9 mouse cellular contexts compared by ENCODE assay signal in genomic region chr9:60837078-60837448, GRCm38 (mm10). TPM values are rescaled to one million over a fixed set of nuclear protein-coding genes. Genes with fewer than 3 reads are reported as not detected.
DNase-seq lines count a peak whose midpoint lies in the region; ATAC-seq lines count a peak whose summit lies in the region.
"Had no signal": no experiment of that assay in that cellular context is flagged by ENCODE, and none has a peak within 500 bp of the region (broad histone marks: within the 10 kb centered on the region; RNA-seq: fewer than 3 reads in every experiment).

No protein-coding gene starts in this region.

- H3K27me3 ChIP-seq in heart, embryonic 12.5 days (replicated peaks) = no peaks in the 10 kb centered on the region
- no peaks in the 10 kb centered on the region for H3K27me3 ChIP-seq in neural tube, embryonic 12.5 days (replicated peaks)
- H3K27me3 ChIP-seq in hindbrain, embryonic 16.5 days (replicated peaks; ENCODE audit: control insufficient read depth, insufficient read depth, low read length) = no peaks in the 10 kb centered on the region
- no peaks in the 10 kb centered on the region for H3K27me3 ChIP-seq in stomach, embryonic 16.5 days (ENCODE audit: control insufficient read depth, insufficient read depth, low read length)

- peaks cover 4% of the 10 kb centered on the region for H3K9me3 ChIP-seq in heart, embryonic 12.5 days (replicated peaks)
- no peaks in the 10 kb centered on the region for H3K9me3 ChIP-seq in neural tube, embryonic 12.5 days
- no peaks in the 10 kb centered on the region for H3K9me3 ChIP-seq in hindbrain, embryonic 16.5 days (ENCODE audit: control insufficient read depth, low read length)
- H3K9me3 ChIP-seq in stomach, embryonic 16.5 days (replicated peaks; ENCODE audit: control insufficient read depth, low read length) = no peaks in the 10 kb centered on the region

- no peak for ATAC-seq in heart, embryonic 12.5 days (ENCODE audit: insufficient number of reproducible peaks, low FRiP score)
- no peak for ATAC-seq in neural tube, embryonic 12.5 days (ENCODE audit: low FRiP score, low read depth)
- ATAC-seq in hindbrain, embryonic 16.5 days = no peak
- peak; percentile 42; the same call in 1 of the 2 replicates for ATAC-seq in stomach, embryonic 16.5 days (ENCODE audit: insufficient read depth, low FRiP score)
- ATAC-seq: activated CD4-positive, CD25-positive, alpha-beta regulatory T cell, adult 4 months had no signal

- H3K27ac ChIP-seq in heart, embryonic 12.5 days (ENCODE audit: poor library complexity, severe bottlenecking) = peak overlapping the region; percentile 89
- H3K27ac ChIP-seq in neural tube, embryonic 12.5 days = no peak overlapping the region
- no peak overlapping the region for H3K27ac ChIP-seq in hindbrain, embryonic 16.5 days (ENCODE audit: low read depth, low read length)
- peak overlapping the region; percentile 88 for H3K27ac ChIP-seq in stomach, embryonic 16.5 days (ENCODE audit: low read length)

- H3K4me3 ChIP-seq in heart, embryonic 12.5 days = peak overlapping the region; percentile 48
- H3K4me3 ChIP-seq in neural tube, embryonic 12.5 days = no peak overlapping the region
- no peak overlapping the region for H3K4me3 ChIP-seq in hindbrain, embryonic 16.5 days (ENCODE audit: low read length)
- no peak overlapping the region for H3K4me3 ChIP-seq in stomach, embryonic 16.5 days (replicated peaks; ENCODE audit: low read length)

- H3K9ac ChIP-seq in heart, embryonic 12.5 days = peak overlapping the region; percentile 74
- H3K9ac ChIP-seq in neural tube, embryonic 12.5 days = no peak overlapping the region
- no peak overlapping the region for H3K9ac ChIP-seq in hindbrain, embryonic 16.5 days (ENCODE audit: low read depth, low read length)
- 0 out of 2 replicates have a peak overlapping the region, but pooled peaks have one; percentile 65 for H3K9ac ChIP-seq in stomach, embryonic 16.5 days (ENCODE audit: low read length)

- 49% methylated on average over 4 of the region's 4 CpGs for WGBS in heart, embryonic 12.5 days
- WGBS in neural tube, embryonic 12.5 days = 70% methylated on average over 4 of the region's 4 CpGs
- WGBS in hindbrain, embryonic 16.5 days = 55% methylated on average over 4 of the region's 4 CpGs
- WGBS in stomach, embryonic 16.5 days = 48% methylated on average over 4 of the region's 4 CpGs

- no peak for DNase-seq in heart, postnatal 25 days (ENCODE audit: low spot score)
- no peak for DNase-seq in neural tube, embryonic 10.5 days (ENCODE audit: extremely low spot score, low spot score)
- no peak for DNase-seq in cerebellum, adult 9-11 months
- DNase-seq in testis, postnatal 10 days (ENCODE audit: low spot score) = no peak

- 0 out of 2 replicates have a peak, but pooled peaks cover 2% of the 10 kb centered on the region for H3K36me3 ChIP-seq in heart, embryonic 12.5 days
- no peaks in the 10 kb centered on the region for H3K36me3 ChIP-seq in neural tube, embryonic 12.5 days
- H3K36me3 ChIP-seq in hindbrain, embryonic 16.5 days (ENCODE audit: control insufficient read depth, insufficient read depth, low read length) = no peaks in the 10 kb centered on the region
- H3K36me3 ChIP-seq in stomach, embryonic 16.5 days (ENCODE audit: control insufficient read depth, insufficient read depth, low read length) = no peaks in the 10 kb centered on the region

- peaks cover 59% of the 10 kb centered on the region for H3K4me1 ChIP-seq in heart, embryonic 12.5 days (replicated peaks)
- peaks cover 23% of the 10 kb centered on the region for H3K4me1 ChIP-seq in neural tube, embryonic 12.5 days
- H3K4me1 ChIP-seq in hindbrain, embryonic 16.5 days (ENCODE audit: control insufficient read depth, insufficient read depth, low read depth, low read length) = peaks cover 8% of the 10 kb centered on the region
- peaks cover 31% of the 10 kb centered on the region for H3K4me1 ChIP-seq in stomach, embryonic 16.5 days (ENCODE audit: control insufficient read depth, insufficient read depth, low read length)

- H3K4me2 ChIP-seq in heart, embryonic 12.5 days = peak overlapping the region; percentile 79
- peak overlapping the region; percentile 56 for H3K4me2 ChIP-seq in neural tube, embryonic 12.5 days (replicated peaks)
- peak overlapping the region; percentile 56; the same call in 1 of the 2 replicates for H3K4me2 ChIP-seq in hindbrain, embryonic 16.5 days (ENCODE audit: low read length)
- peak overlapping the region; percentile 57 for H3K4me2 ChIP-seq in stomach, embryonic 16.5 days (ENCODE audit: low read depth, low read length)

- intact Hi-C loops in heart, postnatal 25 days (cut with DNase I) = no loop called here

RNA-seq across cellular contexts. Expression of gene Uaca, which starts 42.7 kb away (rescaled TPM):
- 38.9 and 39.0 TPM in 2 replicates for polyA plus RNA-seq in heart, embryonic 12.5 days (2016; fragmentation: Nextera tagmentation; extraction: Ambion mirVana)
- 10 to 100 TPM; 44.6 to 50.0 TPM for total RNA-seq in heart, postnatal 25 days (2021)
- 31.3 and 35.2 TPM in 2 replicates for polyA plus RNA-seq in neural tube, embryonic 12.5 days (2016; fragmentation: Nextera tagmentation; extraction: Ambion mirVana)
- 15.8 and 22.2 TPM in 2 replicates for polyA plus RNA-seq in hindbrain, embryonic 16.5 days (2015; fragmentation: Nextera tagmentation; extraction: Ambion mirVana)
- 42.0 and 48.7 TPM in 2 replicates for polyA plus RNA-seq in stomach, embryonic 16.5 days (2015; fragmentation: Nextera tagmentation; extraction: Ambion mirVana)
- polyA plus RNA-seq: activated CD4-positive, CD25-positive, alpha-beta regulatory T cell, adult 4 months had no signal

Comparison
In these comparisons a context has a peak if more than half of its experiments do, and no peak if none do; other contexts are left out.
1. H3K27ac ChIP-seq: peak in heart, embryonic 12.5 days (single experiment) and stomach, embryonic 16.5 days (single experiment); none in neural tube, embryonic 12.5 days (single experiment) and hindbrain, embryonic 16.5 days (single experiment).
2. H3K9ac ChIP-seq: peak in heart, embryonic 12.5 days (single experiment) and stomach, embryonic 16.5 days (single experiment); none in neural tube, embryonic 12.5 days (single experiment) and hindbrain, embryonic 16.5 days (single experiment).
3. Peak in every context shown above with its lines, with median percentiles within 50 percentile points of each other: H3K4me2 ChIP-seq.